Mouse (Mus musculus) olfactory bulb, adult 2 months (tissue): ENCODE data around the gene Ireb2.

Experiments used
- CTCF ChIP-seq: fragments of 200-500 bp; IDR thresholded peaks from 2 replicates; pipeline ENCODE4 v1.5.1; 2012; ENCODE audit warnings: low read depth, mild to moderate bottlenecking, low read length, moderate library complexity; ENCODE audit not compliant: insufficient read depth
- POLR2A ChIP-seq: fragments of 200-500 bp; IDR thresholded peaks from 2 replicates; pipeline ENCODE4 v1.6.1; 2012; ENCODE audit warnings: mild to moderate bottlenecking, low read depth, low read length, moderate library complexity; ENCODE audit not compliant: insufficient read depth

DNA sequence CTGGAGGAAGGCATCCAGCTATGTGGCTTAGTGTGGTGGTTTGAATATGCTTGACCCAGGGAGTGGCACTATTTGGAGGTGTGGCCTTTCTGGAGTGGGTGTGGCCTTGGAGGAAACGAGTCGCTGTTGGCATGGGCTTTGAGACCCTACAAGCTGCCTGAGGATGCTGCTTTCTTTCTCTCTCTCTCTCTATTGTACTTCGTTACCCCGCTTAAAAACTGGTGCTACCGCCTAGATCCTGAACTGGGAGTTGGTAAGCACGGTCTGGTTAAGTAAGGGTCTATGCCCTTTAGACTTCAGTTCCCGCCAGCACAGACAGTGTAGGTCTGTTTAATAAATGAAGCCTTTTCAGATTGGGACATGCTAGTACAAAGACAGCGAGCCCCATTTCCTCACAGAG is 52.8 kb downstream of the Ireb2 start:
- TF ChIP-seq CTCF: no peak
- TF ChIP-seq POLR2A: no peak
